Mouse (Mus musculus) limb, embryonic 13.5 days (tissue): ENCODE measurements at regions not wholly inside any gene's neighbourhood (a gene's known extent, or its start where the extent isn't known, plus 50 kb on each side); places are given as distances from the start of the nearest gene placed in this dataset.

Experiments
- ATAC-seq: fragments of 200-750 bp; cut with Nextera tagmentation; 2 replicates; pipeline ENCODE4 v1.8.0; 2017; ENCODE audit warnings: low read depth, moderate number of reproducible peaks, moderate TSS enrichment; ENCODE audit not compliant: low FRiP score
- H3K27ac ChIP-seq: fragments of 300-500 bp; sonication (generic); 2 replicates; pipeline ENCODE4 v1.5.1; 2015; ENCODE audit warnings: inconsistent platforms, mild to moderate bottlenecking, moderate library complexity
- H3K27me3 ChIP-seq: fragments of 300-500 bp; sonication (generic); 2 replicates; pipeline ENCODE4 v1.6.1; 2015; ENCODE audit warnings: mild to moderate bottlenecking, inconsistent platforms
- H3K36me3 ChIP-seq: fragments of 300-500 bp; sonication (generic); 2 replicates; pipeline ENCODE4 v1.6.1; 2015; ENCODE audit warnings: inconsistent platforms, mild to moderate bottlenecking, moderate library complexity
- H3K4me1 ChIP-seq: fragments of 300-500 bp; sonication (generic); 2 replicates; pipeline ENCODE4 v1.6.1; 2015; ENCODE audit warnings: inconsistent platforms
- H3K4me2 ChIP-seq: fragments of 300-500 bp; sonication (generic); replicated peaks from 2 replicates; pipeline ENCODE4 v1.6.1; 2015; ENCODE audit warnings: inconsistent platforms, mild to moderate bottlenecking, moderate library complexity
- H3K4me3 ChIP-seq: fragments of 300-500 bp; sonication (generic); 2 replicates; pipeline ENCODE4 v1.5.1; 2015; ENCODE audit warnings: moderate library complexity, mild to moderate bottlenecking, inconsistent platforms
- H3K9ac ChIP-seq: fragments of 300-500 bp; sonication (generic); 2 replicates; pipeline ENCODE4 v1.6.1; 2015; ENCODE audit warnings: mild to moderate bottlenecking, inconsistent platforms
- H3K9me3 ChIP-seq: fragments of 300-500 bp; sonication (generic); 2 replicates; pipeline ENCODE4 v1.6.1; 2016; ENCODE audit warnings: inconsistent platforms
- WGBS: fragments of 180-500 bp; shearing (Covaris S2); methylation state at CpG from one replicate; pipeline ENCODE4 v1.1.7; 2015; 5-methylcytosine and 5-hydroxymethylcytosine counted together

DNA sequence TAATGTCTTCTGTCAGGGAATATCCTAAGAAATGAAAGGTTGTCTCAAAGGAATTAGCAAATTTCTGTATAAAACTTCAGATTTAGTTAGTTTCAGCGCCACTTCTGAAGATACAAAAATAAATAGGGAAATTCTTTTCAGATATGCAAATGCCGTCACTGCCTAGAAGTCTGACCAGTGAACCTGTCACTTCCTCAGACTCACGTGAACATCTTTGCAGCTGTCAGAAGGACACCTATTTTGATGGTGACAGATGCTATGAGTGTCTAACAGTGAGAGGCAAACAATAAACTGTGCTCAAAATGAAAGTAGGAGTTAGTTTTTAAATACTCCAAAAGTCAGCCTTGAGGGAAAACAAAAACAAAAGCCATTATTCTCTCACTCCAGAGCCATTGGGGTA, 57.5 kb upstream of the Igf1r start:
- H3K9ac ChIP-seq: no peak overlapping the region
- H3K36me3 ChIP-seq: no peaks in the 10 kb centered on the region
- no peak for ATAC-seq
- H3K9me3 ChIP-seq: no peaks in the 10 kb centered on the region
- no peak overlapping the region for H3K4me2 ChIP-seq
- no peaks in the 10 kb centered on the region for H3K27me3 ChIP-seq
- 79% methylated on average over 3 of the region's 3 CpGs for WGBS
- no peak overlapping the region for H3K4me3 ChIP-seq
- H3K27ac ChIP-seq: no peak overlapping the region
- peaks cover 8% of the 10 kb centered on the region; the same call in 1 of the 2 replicates for H3K4me1 ChIP-seq

GRCm38 (mm10) chr7:67892917-67893316, 59.7 kb upstream of the Igf1r start:
- Histone ChIP-seq H3K36me3 (no peaks in the 10 kb centered on the region), H3K9me3 (no peaks in the 10 kb centered on the region), H3K9ac (no peak overlapping the region), H3K27me3 (no peaks in the 10 kb centered on the region), H3K4me2 (no peak overlapping the region), H3K4me1 (peaks cover 8% of the 10 kb centered on the region; the same call in 1 of the 2 replicates), H3K27ac (no peak overlapping the region), H3K4me3 (no peak overlapping the region)
- no peak for ATAC-seq
- 75% methylated on average over 3 of the region's 3 CpGs for WGBS

- H3K4me3 ChIP-seq: no peak overlapping the region
- H3K9ac ChIP-seq: no peak overlapping the region
- H3K27ac ChIP-seq: no peak overlapping the region
- H3K9me3 ChIP-seq: no peaks in the 10 kb centered on the region
- no peaks in the 10 kb centered on the region for H3K36me3 ChIP-seq
- H3K4me1 ChIP-seq: 0 out of 2 replicates have a peak, but pooled peaks cover 4% of the 10 kb centered on the region
- no peak for ATAC-seq
- 87% methylated on average over 6 of the region's 6 CpGs for WGBS
- no peak overlapping the region for H3K4me2 ChIP-seq
- no peaks in the 10 kb centered on the region for H3K27me3 ChIP-seq
Observed at GRCm38 (mm10) chr7:67883040-67883439, 69.6 kb upstream of the Igf1r start.

DNA sequence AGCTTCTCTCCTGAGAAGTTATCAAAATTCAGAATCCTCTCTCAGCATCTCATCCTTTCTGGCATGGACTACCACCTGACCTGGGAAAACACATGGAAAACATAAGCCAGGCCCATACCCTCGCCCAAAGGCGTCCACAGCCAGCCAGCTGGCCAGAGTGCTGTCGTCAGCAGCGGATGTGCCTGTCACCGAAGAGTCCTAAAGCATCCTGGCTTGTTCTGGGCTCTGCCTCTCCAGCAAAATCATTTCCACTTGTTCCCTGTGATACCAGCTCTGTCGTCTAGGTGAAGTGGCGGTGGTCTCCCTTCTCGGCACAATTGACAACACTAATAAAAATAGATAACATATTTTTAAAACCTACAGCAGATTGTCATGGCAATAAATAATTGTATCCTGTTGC, 70.0 kb upstream of the Igf1r start:
- Histone ChIP-seq H3K4me3 (no peak overlapping the region), H3K27me3 (no peaks in the 10 kb centered on the region), H3K4me2 (no peak overlapping the region), H3K9ac (no peak overlapping the region), H3K36me3 (no peaks in the 10 kb centered on the region), H3K4me1 (0 out of 2 replicates have a peak, but pooled peaks cover 4% of the 10 kb centered on the region), H3K27ac (no peak overlapping the region), H3K9me3 (no peaks in the 10 kb centered on the region)
- no peak for ATAC-seq
- WGBS: 70% methylated on average over 8 of the region's 8 CpGs

GRCm38 (mm10) chr7:67878226-67878625, 74.4 kb upstream of the Igf1r start:
- Histone ChIP-seq H3K4me1 (0 out of 2 replicates have a peak, but pooled peaks cover 4% of the 10 kb centered on the region), H3K9me3 (no peaks in the 10 kb centered on the region), H3K27me3 (no peaks in the 10 kb centered on the region), H3K4me2 (no peak overlapping the region), H3K27ac (no peak overlapping the region), H3K36me3 (no peaks in the 10 kb centered on the region), H3K4me3 (no peak overlapping the region), H3K9ac (no peak overlapping the region)
- 48% methylated on average over 1 of the region's 1 CpGs for WGBS
- ATAC-seq: no peak

DNA sequence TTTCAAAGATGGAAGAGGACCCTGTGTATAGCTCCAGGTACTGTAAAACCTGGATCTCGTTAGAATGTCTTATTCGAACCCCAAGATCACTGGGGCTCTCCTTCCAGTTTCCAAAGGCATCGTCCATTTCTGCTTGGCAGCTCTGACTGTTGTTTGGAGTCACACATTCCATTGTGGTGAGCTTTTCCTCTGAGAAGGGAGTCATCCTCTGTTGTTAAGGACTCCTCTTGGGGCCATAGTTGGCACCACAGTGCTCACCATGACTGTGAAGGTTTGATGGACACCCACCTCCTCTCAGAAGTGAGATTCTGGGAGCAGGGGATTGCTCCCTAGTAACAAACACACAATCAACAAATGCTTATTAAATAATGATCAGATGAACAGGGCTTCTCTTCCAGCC, 75.0 kb upstream of the Igf1r start:
- no peak for ATAC-seq
- H3K27me3 ChIP-seq: no peaks in the 10 kb centered on the region
- WGBS: 73% methylated on average over 3 of the region's 3 CpGs
- no peak overlapping the region for H3K27ac ChIP-seq
- H3K4me2 ChIP-seq: no peak overlapping the region
- H3K4me3 ChIP-seq: no peak overlapping the region
- H3K36me3 ChIP-seq: no peaks in the 10 kb centered on the region
- H3K9ac ChIP-seq: no peak overlapping the region
- no peaks in the 10 kb centered on the region for H3K9me3 ChIP-seq
- 0 out of 2 replicates have a peak, but pooled peaks cover 4% of the 10 kb centered on the region for H3K4me1 ChIP-seq

GRCm38 (mm10) chr7:67854080-67855022, 94.8 kb upstream of the Synm start:
- Histone ChIP-seq H3K4me2 (no peak overlapping the region), H3K27me3 (no peaks in the 10 kb centered on the region), H3K4me3 (no peak overlapping the region), H3K27ac (no peak overlapping the region), H3K9ac (no peak overlapping the region), H3K36me3 (no peaks in the 10 kb centered on the region), H3K9me3 (no peaks in the 10 kb centered on the region), H3K4me1 (peaks cover 10% of the 10 kb centered on the region; the same call in 1 of the 2 replicates)
- WGBS: 43% methylated on average over 14 of the region's 14 CpGs
- ATAC-seq: no peak

DNA sequence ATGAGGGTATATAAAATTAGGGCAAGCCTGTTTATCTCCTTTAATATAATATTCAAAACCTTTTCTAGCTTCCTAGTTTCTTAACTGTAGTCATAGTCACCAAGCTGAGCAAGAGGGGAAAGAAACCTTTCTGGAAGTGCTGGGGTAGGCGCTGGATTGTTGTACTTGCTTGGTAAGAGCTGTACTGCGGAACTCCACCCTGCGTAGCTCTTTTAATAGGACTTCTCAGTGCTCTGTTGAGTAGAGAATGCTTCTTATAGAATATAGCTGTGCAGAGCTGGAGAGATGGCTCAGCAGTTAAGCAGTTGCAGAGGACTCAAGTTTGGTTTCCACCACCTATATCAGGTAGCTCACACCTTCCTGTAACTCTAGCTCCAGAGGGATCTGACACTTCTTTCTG, 93.3 kb upstream of the Synm start:
- Histone ChIP-seq H3K27me3 (peaks cover 2% of the 10 kb centered on the region), H3K9me3 (no peaks in the 10 kb centered on the region), H3K4me1 (peaks cover 17% of the 10 kb centered on the region), H3K36me3 (no peaks in the 10 kb centered on the region), H3K27ac (no peak overlapping the region), H3K4me3 (no peak overlapping the region), H3K4me2 (no peak overlapping the region), H3K9ac (no peak overlapping the region)
- no peak for ATAC-seq
- 89% methylated on average over 3 of the region's 3 CpGs for WGBS

DNA sequence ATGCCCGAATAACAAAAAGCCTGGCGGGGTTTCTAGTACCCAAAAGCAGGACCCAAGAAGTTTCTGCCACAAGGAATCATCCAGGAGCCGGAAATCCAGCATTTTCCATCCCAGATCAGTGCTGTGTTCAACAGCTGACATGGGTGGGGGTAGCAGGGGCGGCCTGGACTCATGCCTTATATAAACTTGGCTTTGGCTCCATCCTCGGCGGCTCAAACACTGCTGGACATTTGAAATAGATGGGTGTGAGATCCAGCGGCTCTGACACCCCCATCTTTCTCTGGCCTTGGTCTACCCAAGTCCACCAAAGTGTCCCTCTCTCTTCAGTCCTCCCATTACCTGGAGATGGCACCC, 89.9 kb upstream of the Synm start:
- Histone ChIP-seq H3K4me3 (peak overlapping the region; percentile 52), H3K9ac (peak overlapping the region; percentile 67), H3K27me3 (peaks cover 17% of the 10 kb centered on the region), H3K4me1 (peaks cover 12% of the 10 kb centered on the region), H3K4me2 (peak overlapping the region; percentile 72), H3K9me3 (no peaks in the 10 kb centered on the region), H3K27ac (peak overlapping the region; percentile 44; the same call in 1 of the 2 replicates), H3K36me3 (no peaks in the 10 kb centered on the region)
- WGBS: 10% methylated on average over 7 of the region's 7 CpGs
- ATAC-seq: peak; percentile 29; the same call in 1 of the 2 replicates

DNA sequence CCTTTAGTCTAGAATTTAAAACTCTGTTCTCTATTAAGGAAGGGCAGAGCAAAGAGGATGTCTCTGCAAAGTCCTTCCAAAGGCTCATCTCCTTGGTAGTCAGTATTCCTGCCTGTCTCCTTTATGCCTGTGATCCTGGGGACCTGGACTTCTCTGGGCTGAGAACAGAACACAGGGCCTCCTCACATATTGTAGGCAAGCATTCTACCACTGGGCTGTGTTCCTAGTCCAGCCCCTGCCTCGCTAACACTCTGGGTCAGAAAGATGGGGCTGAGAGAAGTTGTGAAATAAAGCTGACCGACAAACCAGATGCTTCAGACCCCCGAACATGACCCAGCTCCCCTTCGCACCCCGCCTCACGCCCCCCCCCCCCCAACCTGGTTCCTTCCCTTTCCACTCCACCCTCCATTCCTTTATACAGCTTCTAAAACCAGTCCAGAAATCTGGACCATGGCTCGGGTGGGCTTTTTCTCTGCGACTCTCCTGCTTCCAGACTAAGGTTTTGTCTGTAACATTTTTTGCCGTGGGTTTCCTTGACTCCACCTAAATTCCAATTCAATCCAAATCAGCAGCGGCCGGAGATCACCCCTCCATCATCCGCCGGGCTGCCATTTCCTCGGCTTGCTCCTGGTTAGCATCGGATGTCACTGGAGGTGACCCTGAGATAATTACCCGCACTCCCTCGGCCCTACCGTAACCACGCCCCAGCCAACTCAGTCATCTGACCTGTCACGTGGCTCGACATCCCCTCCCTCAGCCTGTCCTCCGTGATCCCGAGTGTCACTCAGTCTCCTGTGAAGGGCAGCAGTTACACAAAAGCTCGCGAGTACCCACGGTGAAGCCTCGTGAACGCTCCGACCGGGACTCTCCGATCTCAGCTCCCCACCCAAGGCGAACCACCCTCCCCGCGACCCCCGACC, 89.3 kb upstream of the Synm start:
- H3K4me3 ChIP-seq: peak overlapping the region; percentile 52
- H3K9me3 ChIP-seq: no peaks in the 10 kb centered on the region
- H3K4me1 ChIP-seq: peaks cover 12% of the 10 kb centered on the region
- H3K27me3 ChIP-seq: peaks cover 17% of the 10 kb centered on the region
- peak overlapping the region; percentile 67 for H3K9ac ChIP-seq
- H3K4me2 ChIP-seq: peak overlapping the region; percentile 72
- ATAC-seq: peak; percentile 93
- H3K27ac ChIP-seq: peak overlapping the region; percentile 44; the same call in 1 of the 2 replicates
- 1% methylated on average over 34 of the region's 35 CpGs for WGBS
- H3K36me3 ChIP-seq: no peaks in the 10 kb centered on the region

DNA sequence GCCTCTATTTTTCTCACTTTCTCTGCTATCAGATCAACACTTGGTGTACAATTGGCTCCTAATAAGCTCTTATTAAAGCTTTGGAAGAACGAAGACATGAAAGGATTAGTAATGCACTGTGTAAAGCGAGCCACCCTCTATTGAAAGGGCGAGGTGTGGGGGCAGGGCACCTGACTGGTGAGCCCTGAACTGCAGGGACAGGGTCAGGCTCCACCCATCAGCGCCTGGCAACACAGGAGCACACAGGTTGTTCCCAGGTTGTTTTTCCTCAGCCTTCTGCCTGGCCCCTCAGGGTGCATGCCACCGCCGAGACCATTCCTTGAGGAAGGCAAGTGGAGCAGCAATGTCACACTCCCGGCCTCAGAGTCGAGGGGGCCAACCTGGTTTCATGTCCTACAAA, 87.3 kb upstream of the Synm start:
- peaks cover 17% of the 10 kb centered on the region for H3K27me3 ChIP-seq
- no peak overlapping the region for H3K27ac ChIP-seq
- no peak overlapping the region for H3K9ac ChIP-seq
- H3K4me2 ChIP-seq: no peak overlapping the region
- H3K36me3 ChIP-seq: no peaks in the 10 kb centered on the region
- no peaks in the 10 kb centered on the region for H3K9me3 ChIP-seq
- H3K4me3 ChIP-seq: no peak overlapping the region
- 11% methylated on average over 8 of the region's 8 CpGs for WGBS
- H3K4me1 ChIP-seq: peaks cover 12% of the 10 kb centered on the region
- ATAC-seq: no peak

DNA sequence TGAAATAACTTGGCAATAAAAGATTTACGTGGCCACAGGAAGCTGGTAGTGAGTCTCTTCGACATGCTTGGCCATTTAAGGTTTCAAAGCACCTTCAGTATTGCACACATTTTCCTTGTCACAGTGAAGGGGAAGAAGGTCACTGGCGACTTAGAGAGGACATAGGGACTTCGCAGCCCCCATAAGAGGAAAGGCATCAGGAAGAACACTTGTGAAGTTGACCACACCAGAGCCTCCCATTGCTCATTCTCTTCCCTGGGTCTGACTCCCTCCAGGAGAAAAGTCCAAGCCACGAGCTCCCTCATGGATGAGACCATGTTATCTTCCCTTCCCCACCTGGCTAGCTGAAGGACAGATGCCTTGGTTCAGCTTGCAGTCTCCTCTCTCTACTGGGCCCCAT, 77.4 kb upstream of the Synm start:
- ATAC-seq: no peak
- Histone ChIP-seq H3K27ac (no peak overlapping the region), H3K9ac (no peak overlapping the region)

More for the DNA sequence above, 77.4 kb upstream of the Synm start:
- Histone ChIP-seq H3K4me1 (peaks cover 9% of the 10 kb centered on the region), H3K9me3 (peaks cover 14% of the 10 kb centered on the region), H3K36me3 (no peaks in the 10 kb centered on the region), H3K27me3 (no peaks in the 10 kb centered on the region), H3K4me3 (no peak overlapping the region), H3K4me2 (no peak overlapping the region)
- 84% methylated on average over 5 of the region's 5 CpGs for WGBS
